Mouse (Mus musculus) forebrain, postnatal 0 days (tissue): ENCODE results near the gene Clstn2. TPM values are rescaled to one million over a fixed set of nuclear protein-coding genes. Genes with fewer than 3 reads are reported as not detected.

ENCODE experiments used
- ATAC-seq: fragments of 200-750 bp; cut with Nextera tagmentation; 2 replicates; pipeline ENCODE4 v1.8.0; 2017; ENCODE audit warnings: mild to moderate bottlenecking, moderate library complexity
- DNase-seq: peaks from one replicate; pipeline ENCODE4 v3.0.0-alpha.2; 2015
- H3K27ac ChIP-seq: fragments of 300-500 bp; sonication (generic); 2 replicates; pipeline ENCODE4 v1.5.1; 2014; ENCODE audit warnings: low read depth, mild to moderate bottlenecking, antibody characterized with exemption, low read length, moderate library complexity, mixed read lengths
- H3K27me3 ChIP-seq: fragments of 300-500 bp; sonication (generic); 2 replicates; pipeline ENCODE4 v1.6.1; 2014; ENCODE audit warnings: mild to moderate bottlenecking, low read length, mixed read lengths; ENCODE audit not compliant: insufficient read depth
- H3K36me3 ChIP-seq: fragments of 300-500 bp; sonication (generic); 2 replicates; pipeline ENCODE4 v1.6.1; 2014; ENCODE audit warnings: mild to moderate bottlenecking, moderate library complexity; ENCODE audit not compliant: insufficient read depth
- H3K4me1 ChIP-seq: fragments of 300-500 bp; sonication (generic); 2 replicates; pipeline ENCODE4 v1.6.1; 2014; ENCODE audit warnings: antibody characterized with exemption; ENCODE audit not compliant: insufficient read depth
- H3K4me2 ChIP-seq: fragments of 300-500 bp; sonication (generic); 2 replicates; pipeline ENCODE4 v1.6.1; 2014; ENCODE audit warnings: low read depth, mild to moderate bottlenecking, moderate library complexity
- H3K4me3 ChIP-seq: fragments of 300-500 bp; sonication (generic); 2 replicates; pipeline ENCODE4 v1.5.1; 2014; ENCODE audit warnings: low read depth, low read length, mixed read lengths
- H3K9ac ChIP-seq: fragments of 300-500 bp; sonication (generic); 2 replicates; pipeline ENCODE4 v1.6.1; 2014; ENCODE audit warnings: mild to moderate bottlenecking
- H3K9me3 ChIP-seq: fragments of 300-500 bp; sonication (generic); 2 replicates; pipeline ENCODE4 v1.6.1; 2016; ENCODE audit warnings: low read length
- CTCF ChIP-seq: sonication (generic); IDR thresholded peaks from 2 replicates; pipeline ENCODE4 v1.5.1; 2016; ENCODE audit warnings: antibody characterized with exemption, control low read depth, low read depth
- WGBS: fragments of 180-500 bp; shearing (Covaris S2); extraction: QIAGEN DNeasy Blood & Tissue Kit; methylation state at CpG from one replicate; pipeline ENCODE4 v1.1.7; 2014; 5-methylcytosine and 5-hydroxymethylcytosine counted together
- polyA plus RNA-seq: library from polyadenylated mRNA; unstranded; fragments of >200 nt; fragmentation: Nextera tagmentation; extraction: Ambion mirVana; gene quantifications from 2 replicates; pipeline ENCODE4 v1.2.1, GENCODE M21; 2015
- total RNA-seq: library from RNA; depleted of rRNA; stranded (reverse); fragments of >200 nt; gene quantifications from 2 replicates; pipeline ENCODE4 v1.2.3, GENCODE M21; 2014; rRNA removed

Gene Clstn2
- 55.9 and 58.7 TPM in 2 replicates for total RNA-seq
- polyA plus RNA-seq = 12.1 and 13.0 TPM in 2 replicates

DNA sequence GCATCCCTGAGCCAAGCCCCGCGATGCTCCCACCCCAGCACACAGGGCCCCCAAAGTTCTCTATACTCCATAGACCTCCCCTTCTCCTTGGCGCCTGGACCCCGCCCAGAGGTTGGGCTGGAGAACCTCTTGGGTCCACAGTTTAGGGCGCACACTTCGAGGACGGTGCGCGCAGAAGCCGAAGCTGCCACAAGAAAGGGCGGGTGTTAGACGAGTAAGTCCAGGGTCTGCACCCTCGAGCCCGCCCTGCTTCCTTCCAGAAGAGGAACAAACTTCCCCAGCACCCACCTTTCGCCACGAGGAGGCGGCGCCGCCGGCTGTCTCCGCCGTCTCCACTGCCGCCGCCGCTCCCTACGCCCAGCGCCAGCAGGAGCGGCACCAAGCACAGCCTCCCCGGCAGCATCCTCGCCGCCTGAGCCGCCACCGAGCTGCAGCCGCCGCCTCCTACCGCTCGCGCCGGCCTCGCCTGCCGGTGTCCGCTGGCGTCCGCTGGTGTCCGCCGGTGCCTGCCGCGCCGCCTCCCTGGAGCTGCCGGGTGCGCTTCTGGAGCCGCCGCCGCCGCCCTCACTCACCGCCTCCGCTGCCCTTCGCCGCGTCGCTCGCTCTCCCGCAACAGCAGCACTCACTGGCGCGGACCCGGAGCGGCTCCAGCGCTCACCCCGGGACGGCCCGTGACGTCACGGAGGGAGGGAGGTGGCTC is at the start of gene Clstn2:
Gene Clstn2, minus strand, starts transcription at position 609 of the 700 bp plus-strand sequence.
- peak; percentile 85 for ATAC-seq
- TF ChIP-seq CTCF = peak; percentile 62
- H3K27me3 ChIP-seq = peaks cover 5% of the 10 kb centered on the region; the same call in 1 of the 2 replicates
- H3K36me3 ChIP-seq = no peaks in the 10 kb centered on the region
- H3K9ac ChIP-seq = peak within 1 kb of the TSS; percentile 82
- H3K9me3 ChIP-seq = no peaks in the 10 kb centered on the region
- H3K4me1 ChIP-seq = peaks cover 4% of the 10 kb centered on the region; the same call in 1 of the 2 replicates
- H3K4me2 ChIP-seq = peak within 1 kb of the TSS; percentile 79
- peak; percentile 75 for DNase-seq
- peak within 1 kb of the TSS; percentile 81 for H3K27ac ChIP-seq
- H3K4me3 ChIP-seq = peak within 1 kb of the TSS; percentile 75
- WGBS = under 1% methylated on average over 68 of the region's 73 CpGs

DNA sequence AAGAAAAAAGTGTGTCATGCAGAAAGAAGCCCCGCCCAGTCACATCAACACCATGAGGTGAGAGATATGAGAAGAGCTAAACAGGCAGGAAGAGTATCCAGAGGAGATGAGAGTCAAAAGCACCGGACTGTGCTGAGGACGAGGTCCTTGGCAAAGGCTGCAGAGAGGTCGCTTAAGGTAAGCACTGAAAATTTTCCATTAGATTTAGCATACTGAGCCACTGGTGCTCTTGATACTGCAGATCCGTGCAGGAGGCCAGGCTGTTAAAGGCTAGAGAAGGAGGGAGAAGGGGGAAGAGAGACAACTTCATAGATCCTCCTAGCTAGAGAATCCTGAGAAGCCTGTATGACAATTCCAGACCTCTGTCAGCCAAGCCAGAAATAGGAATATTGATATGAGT is 34.8 kb upstream of the Clstn2 start:
- Histone ChIP-seq H3K36me3 (no peaks in the 10 kb centered on the region), H3K4me2 (no peak overlapping the region), H3K9me3 (0 out of 2 replicates have a peak, but pooled peaks cover 4% of the 10 kb centered on the region), H3K4me3 (no peak overlapping the region), H3K27ac (no peak overlapping the region), H3K9ac (no peak overlapping the region), H3K27me3 (no peaks in the 10 kb centered on the region), H3K4me1 (no peaks in the 10 kb centered on the region)
- DNase-seq (no peak), ATAC-seq (no peak)
- TF ChIP-seq CTCF = no peak
- 89% methylated on average over 5 of the region's 5 CpGs for WGBS

DNA sequence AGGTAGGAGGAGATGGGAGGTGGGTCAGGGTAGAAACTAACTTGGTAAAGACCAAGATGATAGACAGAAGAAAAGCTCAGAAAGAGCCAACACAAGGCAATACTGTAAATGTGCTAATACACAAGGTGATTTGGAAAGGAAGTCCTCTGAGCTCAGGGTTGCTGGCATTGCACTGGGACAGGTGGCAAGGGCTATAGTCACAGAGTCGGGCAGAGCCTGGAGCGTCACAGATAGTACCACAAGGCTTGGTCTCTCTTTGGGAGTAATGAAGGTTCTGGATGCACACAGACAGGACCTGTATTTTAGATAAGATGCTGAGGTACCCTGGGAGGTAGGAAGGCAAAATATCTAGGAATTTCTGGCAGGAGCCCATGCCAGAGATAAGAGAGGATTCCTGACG is 28.7 kb upstream of the Clstn2 start:
- H3K9me3 ChIP-seq = no peaks in the 10 kb centered on the region
- no peak overlapping the region for H3K4me3 ChIP-seq
- no peak for TF ChIP-seq CTCF
- H3K27me3 ChIP-seq = no peaks in the 10 kb centered on the region
- H3K27ac ChIP-seq = no peak overlapping the region
- H3K4me1 ChIP-seq = no peaks in the 10 kb centered on the region
- 91% methylated on average over 3 of the region's 3 CpGs for WGBS
- no peak overlapping the region for H3K4me2 ChIP-seq
- no peak overlapping the region for H3K9ac ChIP-seq
- DNase-seq (no peak), ATAC-seq (no peak)
- H3K36me3 ChIP-seq = no peaks in the 10 kb centered on the region

DNA sequence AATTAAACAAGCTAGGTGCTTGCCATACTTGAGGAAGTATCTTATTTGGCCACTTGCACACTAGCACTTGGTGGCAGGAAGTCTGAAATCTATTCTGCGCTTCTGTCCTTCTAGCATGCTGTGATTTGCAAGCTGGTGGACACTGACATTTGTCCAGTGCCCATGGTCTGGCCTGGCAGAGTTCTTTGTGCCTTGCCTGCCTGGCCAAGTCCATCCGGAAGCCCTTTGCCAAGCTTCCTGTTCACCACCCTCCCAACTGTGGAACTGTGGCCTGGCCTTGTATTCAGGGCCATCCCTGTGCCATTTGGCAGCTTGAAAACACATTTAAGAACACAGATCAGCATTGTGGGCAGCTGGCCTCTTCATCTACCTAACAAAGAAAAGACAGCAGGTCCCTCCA is 24.3 kb upstream of the Clstn2 start:
- DNase-seq (no peak), ATAC-seq (no peak)
- 80% methylated on average over 2 of the region's 2 CpGs for WGBS
- TF ChIP-seq CTCF = no peak
- H3K9me3 ChIP-seq = no peaks in the 10 kb centered on the region
- H3K27me3 ChIP-seq = no peaks in the 10 kb centered on the region
- no peaks in the 10 kb centered on the region for H3K4me1 ChIP-seq
- H3K4me2 ChIP-seq = no peak overlapping the region
- H3K4me3 ChIP-seq = no peak overlapping the region
- H3K36me3 ChIP-seq = no peaks in the 10 kb centered on the region
- H3K9ac ChIP-seq = no peak overlapping the region
- no peak overlapping the region for H3K27ac ChIP-seq

DNA sequence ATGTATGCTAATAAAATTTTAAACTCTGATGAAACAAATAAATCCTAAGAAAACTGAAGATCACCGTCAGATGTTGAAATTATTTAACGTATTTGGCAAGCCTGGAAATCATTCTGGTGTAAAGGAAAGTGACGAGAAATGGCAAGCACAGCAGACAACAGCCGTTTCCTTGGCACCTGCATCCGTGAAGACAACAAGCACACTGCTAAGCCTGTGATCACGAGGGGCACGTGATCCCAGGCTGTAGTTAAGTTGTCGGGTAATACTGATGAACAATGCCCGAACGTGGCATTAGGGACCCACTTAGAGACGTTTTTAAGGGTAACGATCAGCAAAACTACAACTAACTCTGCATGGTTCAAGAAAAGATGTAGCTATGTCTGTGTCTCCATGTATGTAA is 18.4 kb upstream of the Clstn2 start:
- H3K9me3 ChIP-seq = no peaks in the 10 kb centered on the region
- no peaks in the 10 kb centered on the region for H3K27me3 ChIP-seq
- no peak overlapping the region for H3K9ac ChIP-seq
- no peaks in the 10 kb centered on the region for H3K36me3 ChIP-seq
- no peak for TF ChIP-seq CTCF
- no peaks in the 10 kb centered on the region for H3K4me1 ChIP-seq
- ATAC-seq = peak; percentile 59; the same call in 1 of the 2 replicates
- DNase-seq = peak; percentile 28
- no peak overlapping the region for H3K4me3 ChIP-seq
- H3K27ac ChIP-seq = no peak overlapping the region
- WGBS = 25% methylated on average over 12 of the region's 12 CpGs
- H3K4me2 ChIP-seq = 0 out of 2 replicates have a peak overlapping the region, but pooled peaks have one; percentile 30

DNA sequence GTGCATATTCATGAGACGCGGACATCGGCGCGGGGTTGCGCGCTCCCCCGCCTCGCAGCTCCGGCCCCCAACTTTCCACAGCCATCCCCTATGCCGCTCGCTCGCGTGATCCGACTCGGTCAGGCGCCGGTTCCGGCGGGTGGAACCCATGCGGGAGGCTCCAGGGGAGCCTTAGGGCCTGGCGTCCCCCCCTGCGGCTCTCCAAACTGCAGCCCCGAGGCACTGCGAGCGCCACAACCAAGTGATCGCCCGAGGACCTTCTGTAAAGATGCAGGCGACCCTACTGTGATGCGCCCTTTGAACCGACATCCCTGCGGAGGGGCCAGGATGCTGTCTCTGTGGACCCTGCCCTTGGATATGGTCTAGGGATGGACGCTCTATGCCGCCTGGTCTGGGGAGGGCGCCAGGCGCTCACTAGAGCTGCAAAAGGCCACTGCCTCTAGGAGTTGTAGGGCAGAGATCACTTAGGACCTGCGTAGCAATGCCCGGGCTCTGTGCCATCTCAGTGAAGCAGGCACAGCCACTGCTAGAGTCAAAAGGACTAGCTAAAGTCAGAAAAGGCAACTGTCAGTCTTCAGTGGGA is 383 bp upstream of the Clstn2 start:
- H3K4me2 ChIP-seq = peak overlapping the region; percentile 79
- peak; percentile 47 for ATAC-seq
- H3K27me3 ChIP-seq = peaks cover 5% of the 10 kb centered on the region; the same call in 1 of the 2 replicates
- H3K4me3 ChIP-seq = peak overlapping the region; percentile 75
- H3K36me3 ChIP-seq = no peaks in the 10 kb centered on the region
- H3K27ac ChIP-seq = peak overlapping the region; percentile 81
- peaks cover 4% of the 10 kb centered on the region; the same call in 1 of the 2 replicates for H3K4me1 ChIP-seq
- WGBS = under 1% methylated on average over 38 of the region's 38 CpGs
- no peaks in the 10 kb centered on the region for H3K9me3 ChIP-seq
- TF ChIP-seq CTCF = peak; percentile 55
- DNase-seq = peak; percentile 67
- peak overlapping the region; percentile 82 for H3K9ac ChIP-seq

DNA sequence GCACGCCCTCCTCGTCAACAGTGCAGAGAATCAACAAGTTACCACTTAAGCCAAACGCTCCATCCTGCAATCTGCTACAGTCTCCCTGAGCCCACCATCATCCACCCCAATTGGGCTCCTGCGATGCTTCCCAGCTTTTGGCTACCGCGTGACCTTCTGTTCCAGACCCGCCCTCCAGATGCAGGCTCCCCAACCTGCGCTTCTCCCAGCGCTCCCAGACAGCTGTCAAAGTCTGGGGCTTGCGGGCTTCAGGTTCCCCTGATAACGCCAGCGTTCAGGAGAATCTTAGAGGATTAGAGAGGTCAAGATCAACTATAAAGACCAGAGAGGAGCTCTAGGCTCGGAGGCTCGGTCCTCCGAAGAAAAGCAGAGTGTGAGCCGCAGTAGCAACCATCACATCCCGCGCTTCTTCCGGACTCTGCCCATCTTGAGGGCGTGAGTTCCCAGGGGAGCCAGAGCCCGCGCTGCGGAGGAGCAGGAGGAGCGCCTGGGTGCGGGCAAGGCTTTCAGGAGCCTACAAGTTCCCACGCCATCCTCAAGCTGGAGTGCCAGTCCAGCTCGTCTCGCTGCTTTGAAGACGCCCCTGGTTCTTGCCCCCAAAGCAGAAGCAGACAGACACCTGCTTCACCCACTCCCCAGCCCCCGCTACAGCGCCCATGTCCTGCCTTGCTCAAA is 946 bp downstream of the Clstn2 start:
- peak overlapping the region; percentile 79 for H3K4me2 ChIP-seq
- peak overlapping the region; percentile 75 for H3K4me3 ChIP-seq
- H3K36me3 ChIP-seq = no peaks in the 10 kb centered on the region
- H3K9ac ChIP-seq = peak overlapping the region; percentile 82
- peaks cover 4% of the 10 kb centered on the region; the same call in 1 of the 2 replicates for H3K4me1 ChIP-seq
- ATAC-seq = peak; percentile 10; the same call in 1 of the 2 replicates
- no peak for TF ChIP-seq CTCF
- H3K9me3 ChIP-seq = no peaks in the 10 kb centered on the region
- H3K27me3 ChIP-seq = peaks cover 5% of the 10 kb centered on the region; the same call in 1 of the 2 replicates
- peak; percentile 43 for DNase-seq
- H3K27ac ChIP-seq = peak overlapping the region; percentile 81
- WGBS = 2% methylated on average over 31 of the region's 31 CpGs
